Mouse (Mus musculus) kidney, adult 2 months (tissue): Measurements from ENCODE around the gene Il10.

ENCODE experiments used
- CTCF ChIP-seq: fragments of 200-500 bp; conservative IDR thresholded peaks from 2 replicates; pipeline ENCODE4 v1.5.1; 2011; ENCODE audit warnings: low read depth, mild to moderate bottlenecking, control low read depth, low read length, moderate library complexity, mixed read lengths; ENCODE audit not compliant: insufficient read depth, insufficient read length
- POLR2A ChIP-seq: fragments of 200-500 bp; IDR thresholded peaks from one replicate; pipeline ENCODE4 v1.6.1; 2011; ENCODE audit warnings: low read depth, low read length, control low read depth

DNA sequence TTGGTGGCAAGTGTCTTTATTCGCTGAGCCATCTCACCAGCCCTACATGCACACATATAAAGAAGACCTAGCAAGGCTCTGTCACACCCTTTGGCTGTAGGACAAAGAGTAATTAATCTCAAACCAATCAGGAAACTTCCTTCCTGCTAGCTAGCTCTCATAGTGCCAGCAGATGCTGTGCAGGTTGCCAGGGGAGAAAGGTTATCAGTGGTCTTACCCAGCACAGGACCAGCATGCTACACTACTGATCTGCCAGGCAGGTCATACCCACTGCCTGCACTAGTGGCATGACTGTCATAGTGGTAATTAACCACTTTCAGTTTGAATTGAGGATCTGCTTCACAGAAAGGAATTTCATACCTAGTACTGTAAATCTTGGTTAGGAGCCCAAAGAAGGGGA is 29.2 kb upstream of the Il10 start:
- TF ChIP-seq CTCF (no peak), POLR2A (no peak)
